Mouse (Mus musculus) lung, postnatal 4 days (tissue): ENCODE results near the gene Scd1.
A peak's percentile ranks its signal among the peaks of the same experiment; 100 is the strongest.
"Not testable (repeated sequence)": the region's sequence is repeated elsewhere in the genome, so short reads cannot be mapped to it uniquely, and the experiment has no call there.

Source experiments
- DNase-seq, 2 experiments: peaks; one replicate each; pipeline ENCODE4 v3.0.0; 2021

Scd1 gene

DNA sequence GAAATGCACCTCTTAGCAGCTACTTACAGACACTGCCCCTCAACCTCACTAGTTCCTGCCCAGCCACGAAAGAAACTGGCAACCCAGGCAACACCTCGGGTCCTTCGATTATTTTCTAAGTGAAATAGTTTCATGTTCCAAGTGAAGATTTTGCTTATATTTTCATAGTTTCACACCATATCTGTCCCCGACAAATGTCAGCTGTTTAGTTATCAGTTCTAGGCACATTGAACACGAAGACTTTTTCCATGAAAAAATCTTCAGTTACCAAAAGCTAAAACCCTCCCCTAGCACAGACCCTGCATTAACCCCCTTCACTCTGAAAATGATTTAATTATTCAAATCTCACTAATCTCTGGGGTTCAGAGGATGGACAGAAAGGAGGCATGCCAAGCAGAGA is 10.9 kb downstream of the Scd1 start:
- DNase-seq = no peak

DNA sequence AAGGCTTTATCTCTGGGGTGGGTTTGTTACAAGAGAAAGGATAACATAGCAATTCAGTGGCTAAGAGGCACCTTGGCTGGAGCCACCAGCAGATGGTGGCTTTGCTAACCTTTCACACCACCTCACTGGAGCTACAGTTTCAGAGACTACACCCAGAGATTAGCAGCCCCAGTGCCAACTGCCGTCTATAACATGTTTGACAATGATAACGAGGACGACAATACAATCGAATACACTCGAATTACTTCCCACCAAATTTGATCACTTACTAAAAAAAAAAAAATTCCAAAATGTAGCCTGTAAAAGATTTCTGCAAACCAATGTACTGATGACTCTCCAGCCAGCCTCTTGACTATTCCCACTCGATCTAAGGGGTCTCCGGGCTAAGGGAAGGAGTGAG is 12.7 kb downstream of the Scd1 start:
- no peak for DNase-seq

GRCm38 (mm10) chr19:44393962-44394422 is 13.7 kb downstream of the Scd1 start:
- DNase-seq = no peak

- no peak for DNase-seq
Measured at GRCm38 (mm10) chr19:44392339-44393009, 15.2 kb downstream of the Scd1 start.

DNA sequence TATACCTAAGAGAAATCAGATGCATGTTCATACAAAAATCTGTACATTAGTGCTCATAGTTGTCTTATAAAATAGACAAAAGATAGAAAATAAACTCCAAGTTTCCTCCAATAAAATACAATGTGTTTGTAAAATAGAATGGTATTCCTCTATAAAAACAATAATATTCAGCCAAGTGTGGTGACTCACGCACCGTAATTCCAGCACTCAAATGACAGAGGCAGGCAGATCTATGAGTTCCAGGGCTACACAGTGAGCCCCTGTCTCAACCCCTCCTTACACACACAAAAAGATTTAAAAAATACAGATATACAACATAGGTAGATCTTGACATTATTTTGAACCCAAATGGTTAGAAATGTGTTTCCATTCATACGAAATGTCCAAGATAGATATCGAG is 15.8 kb downstream of the Scd1 start:
- DNase-seq = no peak

- DNase-seq = no peak
Measured at GRCm38 (mm10) chr19:44389507-44389906, 18.2 kb downstream of the Scd1 start.

DNA sequence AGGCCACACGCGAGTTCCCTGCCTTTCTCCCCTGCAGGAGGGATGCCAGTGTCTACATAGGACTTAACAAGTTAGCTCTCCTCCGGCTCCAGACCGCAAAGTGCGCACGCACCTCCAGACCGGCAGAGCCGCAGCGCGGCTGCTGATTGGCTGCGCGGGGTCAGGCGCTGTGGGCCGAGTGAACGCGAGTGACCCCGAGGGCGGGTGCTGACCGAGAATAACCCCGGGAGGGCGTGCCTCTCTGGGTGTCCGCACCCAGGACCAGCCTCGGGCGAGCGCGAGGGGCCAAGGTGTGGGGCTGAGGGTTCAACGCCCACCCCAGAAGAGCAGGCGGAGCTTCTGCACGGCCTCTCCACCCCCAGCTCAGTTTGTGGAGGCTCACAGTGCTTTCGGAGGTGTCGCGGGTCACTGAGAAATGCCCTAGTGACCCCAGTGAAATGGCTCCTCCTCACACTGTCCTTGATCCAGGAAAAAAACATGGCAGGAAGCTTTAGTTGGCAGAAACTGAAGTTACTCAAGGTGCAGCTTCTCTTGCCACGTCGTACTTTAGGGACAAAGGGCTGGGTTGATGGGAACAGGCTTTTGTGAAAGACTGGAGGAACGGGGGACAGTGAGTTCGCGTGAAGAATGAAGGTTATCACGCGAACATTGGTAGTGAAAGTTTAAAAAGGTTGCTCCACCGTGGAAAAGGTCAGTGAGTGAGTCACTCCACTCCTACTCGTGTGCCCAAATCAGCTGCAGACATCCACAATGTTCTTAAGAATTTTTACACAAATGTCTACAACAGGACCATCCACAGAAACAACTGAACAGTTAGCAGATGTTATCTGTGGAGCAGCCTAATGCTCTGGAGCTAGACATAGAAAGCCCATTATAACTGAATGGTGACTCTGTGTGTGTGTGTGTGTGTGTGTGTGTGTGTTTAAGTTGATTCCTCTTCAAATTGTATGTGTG is 18.9 kb downstream of the Scd1 start:
- DNase-seq = peak; percentile 94 to 96

DNA sequence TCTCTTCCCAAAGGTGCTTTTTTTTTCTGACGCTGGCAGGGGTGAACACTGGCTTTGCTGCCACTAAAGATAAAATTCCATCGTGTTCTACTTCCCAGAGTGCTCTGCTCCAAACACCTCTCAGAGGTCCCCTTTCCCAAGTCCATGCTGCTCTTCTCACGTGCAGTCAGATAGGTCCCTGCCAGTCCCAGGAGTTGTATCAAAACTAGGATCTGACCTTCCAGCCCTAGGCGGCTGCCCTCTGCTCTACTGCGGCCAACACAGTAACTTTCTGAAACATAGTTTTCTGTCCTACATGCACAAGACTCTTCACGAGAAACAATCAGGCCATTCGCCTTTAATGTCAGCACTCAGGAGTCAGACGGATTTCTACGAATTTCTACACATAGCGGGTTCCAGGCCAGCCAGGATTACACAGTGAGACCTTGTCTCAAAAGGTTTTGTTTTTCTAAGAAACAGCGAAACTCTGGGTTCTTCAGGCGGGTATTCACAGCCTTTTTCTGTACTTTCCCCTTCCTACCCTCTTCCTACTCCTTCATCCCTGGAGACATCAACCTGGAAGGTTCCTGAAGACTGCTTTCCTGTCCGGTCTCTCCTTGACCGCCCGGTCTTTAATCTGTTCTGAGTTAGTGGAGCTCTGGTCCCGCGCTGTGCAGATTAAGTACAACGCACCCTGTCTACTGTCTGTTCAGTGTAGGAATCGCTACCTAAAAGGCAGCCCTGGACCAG is 19.8 kb downstream of the Scd1 start:
- DNase-seq = no peak

DNA sequence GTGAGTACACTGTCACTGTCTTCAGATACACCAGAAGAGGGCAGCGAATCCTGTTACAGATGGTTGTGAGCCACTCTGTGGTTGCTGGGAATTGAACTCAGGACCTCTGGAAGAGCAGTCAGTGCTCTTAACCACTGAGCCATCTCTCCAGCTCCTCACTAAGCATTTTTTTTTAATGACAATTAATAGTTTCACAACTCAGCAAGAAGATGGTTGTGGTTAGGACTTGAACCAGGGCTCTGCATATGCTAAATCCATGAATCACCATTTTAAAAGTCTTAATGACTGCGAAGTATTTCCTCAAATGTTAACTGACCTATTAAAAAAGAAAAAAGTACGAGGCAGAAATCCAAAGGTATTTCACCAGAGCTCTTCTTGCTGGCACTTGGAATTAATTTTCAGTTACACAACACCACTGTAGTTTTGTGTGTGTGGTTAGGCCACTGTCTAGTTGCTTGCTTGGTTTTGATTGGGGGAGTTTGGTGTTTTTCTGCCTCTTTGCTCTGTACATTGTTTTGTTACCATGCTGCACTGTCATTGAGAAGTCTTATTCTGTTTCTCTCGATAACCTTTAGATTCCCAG is 20.5 kb downstream of the Scd1 start:
- DNase-seq = no peak

DNA sequence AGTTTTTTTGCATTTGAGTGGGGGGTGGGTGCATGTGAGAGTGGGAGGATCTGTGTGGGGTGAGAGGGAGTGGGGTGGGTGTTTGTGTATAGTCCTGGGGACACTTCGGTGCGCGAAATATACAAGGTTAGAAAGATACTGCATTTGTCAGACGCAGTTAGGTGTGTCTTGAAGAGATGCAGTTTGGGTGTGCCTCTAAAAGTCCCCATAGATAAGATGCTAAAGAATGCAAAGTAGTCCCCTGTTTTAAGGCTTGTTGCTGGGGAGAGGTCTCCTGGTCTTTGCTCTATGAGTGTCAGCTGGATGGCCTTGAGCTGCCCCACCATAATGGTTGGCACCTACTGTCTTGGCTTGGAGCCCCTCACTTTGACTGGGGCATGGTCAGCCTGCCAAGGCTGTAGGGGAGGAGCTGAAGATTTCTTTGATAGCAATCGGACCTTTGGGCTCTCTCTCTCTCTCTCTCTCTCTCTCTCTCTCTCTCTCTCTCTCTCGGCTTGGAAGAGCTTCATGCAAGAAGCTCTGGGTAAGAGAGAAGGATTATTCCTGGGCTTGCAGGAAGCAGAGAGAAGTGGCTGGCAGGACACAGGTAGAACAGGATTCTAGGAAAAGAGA is 21.7 kb downstream of the Scd1 start:
- no peak for DNase-seq

- no peak for DNase-seq
Measured at GRCm38 (mm10) chr19:44382682-44383321, 24.9 kb downstream of the Scd1 start.

- no peak for DNase-seq
Measured at GRCm38 (mm10) chr19:44380065-44380464, 27.6 kb downstream of the Scd1 start.

- DNase-seq = no peak
Measured at GRCm38 (mm10) chr19:44379090-44379489, 28.6 kb downstream of the Scd1 start.

- DNase-seq = peak in 1 of 2 experiments; percentile 26
Measured at GRCm38 (mm10) chr19:44377629-44378375, 29.9 kb downstream of the Scd1 start.

DNA sequence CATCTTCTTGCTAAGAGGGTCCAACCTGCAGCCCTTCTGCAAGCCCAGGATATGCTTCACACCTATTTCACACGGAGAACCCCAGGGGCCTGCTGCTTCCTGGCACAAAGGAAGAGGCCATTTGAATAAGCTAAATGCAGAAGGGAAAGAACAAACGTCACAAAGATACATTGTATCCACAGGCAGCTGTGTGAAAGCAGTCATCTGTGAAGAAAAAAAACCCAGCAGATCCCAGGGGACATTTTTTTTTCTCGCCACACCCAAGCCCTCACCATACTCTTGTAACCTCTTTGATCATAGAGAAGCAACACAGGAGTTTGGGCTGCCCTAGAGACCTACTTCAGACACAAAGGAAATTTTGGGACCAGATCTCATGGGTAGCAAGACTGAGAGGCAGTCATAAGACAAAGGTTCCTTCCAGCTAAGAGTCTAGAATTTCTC is 31.1 kb downstream of the Scd1 start:
- DNase-seq = no peak

GRCm38 (mm10) chr19:44372969-44373368 is 34.7 kb downstream of the Scd1 start:
- peak; percentile 63 to 86 for DNase-seq

- no peak for DNase-seq
Measured at GRCm38 (mm10) chr19:44370231-44370630, 37.4 kb downstream of the Scd1 start.

GRCm38 (mm10) chr19:44369371-44369770 is 38.3 kb downstream of the Scd1 start:
- DNase-seq = no peak

GRCm38 (mm10) chr19:44367076-44367475 is 40.6 kb downstream of the Scd1 start:
- not testable (repeated sequence) for DNase-seq

DNA sequence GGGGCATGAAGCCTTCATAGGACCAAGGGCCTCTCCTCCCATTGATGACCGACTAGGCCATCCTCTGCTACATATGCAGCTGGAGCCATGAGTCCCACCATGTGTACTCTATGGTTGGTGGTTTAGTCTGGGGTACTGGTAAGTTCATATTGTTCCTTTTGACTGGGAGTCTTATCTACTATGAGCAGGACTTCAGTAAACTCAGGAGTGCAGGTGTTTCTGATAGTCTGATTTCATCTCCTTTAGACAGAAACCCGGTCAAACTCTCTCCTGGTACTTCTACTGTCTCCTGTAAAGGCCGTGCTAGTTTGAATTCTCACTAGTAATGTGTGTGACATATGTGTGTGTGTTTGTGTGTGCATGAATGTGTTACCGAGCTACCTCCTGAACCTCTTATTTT is 41.9 kb downstream of the Scd1 start:
- DNase-seq = no peak

DNA sequence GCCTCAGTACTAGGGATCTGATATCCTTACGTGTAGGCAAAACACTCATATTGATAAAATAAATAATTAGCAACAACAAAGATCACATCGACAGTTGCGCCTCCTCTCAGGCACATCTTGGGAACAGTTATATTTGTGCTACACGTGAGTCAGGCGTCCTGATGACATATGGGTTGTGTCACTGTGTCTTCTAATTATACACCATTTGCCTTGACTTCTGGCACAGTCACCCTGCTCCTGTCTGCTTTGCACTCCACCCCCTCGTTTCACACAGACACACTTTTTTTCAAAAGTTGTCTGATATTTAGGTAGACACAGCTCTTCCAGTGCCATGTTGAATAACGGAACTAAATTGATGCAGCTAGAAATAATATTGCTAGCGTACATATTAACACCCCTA is 43.6 kb downstream of the Scd1 start:
- DNase-seq = no peak
